Mouse (Mus musculus): ENCODE measurements around the gene Slc39a13. TPM values are rescaled to one million over a fixed set of nuclear protein-coding genes. Genes with fewer than 3 reads are reported as not detected.
A peak's percentile ranks its signal among the peaks of the same experiment; 100 is the strongest.

Gene Slc39a13
- polyA plus RNA-seq, 1 experiment from 2014 or later, result 30.4 TPM

DNA sequence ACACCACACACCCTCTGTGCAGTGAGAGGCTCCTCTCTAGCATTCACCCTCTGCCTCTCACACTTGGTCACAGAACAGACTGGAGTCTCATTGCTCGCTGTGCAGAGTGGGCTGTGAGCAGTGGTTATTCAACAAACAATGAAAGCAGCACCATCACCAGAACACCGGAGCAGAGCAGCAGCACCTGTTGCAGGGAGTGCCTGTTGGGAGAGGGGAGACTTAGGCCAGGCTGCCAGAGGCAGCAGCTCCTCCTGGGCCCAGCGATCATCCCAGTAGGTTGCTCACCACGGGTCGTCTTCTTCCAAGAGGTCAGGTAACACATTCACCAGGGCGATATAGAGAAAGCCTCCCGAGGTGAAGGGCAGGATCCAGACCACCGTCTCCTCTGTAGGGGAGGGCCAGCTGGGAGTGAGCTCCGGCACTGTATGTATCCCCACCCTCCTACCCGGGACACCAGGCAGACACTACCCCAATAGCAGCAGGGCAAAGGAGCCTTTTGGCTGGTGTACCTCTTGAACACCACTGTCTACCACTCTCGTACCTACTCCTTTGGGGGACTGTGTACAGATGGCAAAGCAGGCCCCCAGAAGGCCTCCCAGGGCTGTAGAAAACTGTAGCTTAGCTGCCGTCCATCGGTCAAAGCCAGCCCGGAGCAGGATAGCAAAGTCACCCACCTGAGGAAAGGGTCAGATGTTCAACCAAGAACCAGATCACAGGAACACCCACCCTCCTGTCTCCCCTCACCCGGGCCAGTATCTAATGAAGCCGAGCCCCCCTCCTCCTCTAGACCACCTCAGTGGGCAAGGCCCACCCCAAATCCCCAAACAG lies 7.2 kb downstream of the Slc39a13 start:
- no peaks in the 10 kb centered on the region for H3K27me3 ChIP-seq (ENCODE audit: control insufficient read depth, insufficient read depth, low read depth, low read length)
- H3K4me2 ChIP-seq (ENCODE audit: low read length), result no peak overlapping the region
- H3K9ac ChIP-seq (ENCODE audit: low read depth, low read length), result no peak overlapping the region
- no peaks in the 10 kb centered on the region for H3K9me3 ChIP-seq (replicated peaks; ENCODE audit: control insufficient read depth, low read length, poor library complexity, severe bottlenecking)
- WGBS, result 91% methylated on average over 16 of the region's 16 CpGs
- no peaks in the 10 kb centered on the region for H3K4me1 ChIP-seq (ENCODE audit: control insufficient read depth, insufficient read depth, low read length)
- no peak overlapping the region for H3K4me3 ChIP-seq (ENCODE audit: low read depth, low read length)
- H3K36me3 ChIP-seq (ENCODE audit: control insufficient read depth, insufficient read depth, low read length), result peaks cover 33% of the 10 kb centered on the region
- H3K27ac ChIP-seq (ENCODE audit: low read length), result no peak overlapping the region
- ATAC-seq, result no peak

DNA sequence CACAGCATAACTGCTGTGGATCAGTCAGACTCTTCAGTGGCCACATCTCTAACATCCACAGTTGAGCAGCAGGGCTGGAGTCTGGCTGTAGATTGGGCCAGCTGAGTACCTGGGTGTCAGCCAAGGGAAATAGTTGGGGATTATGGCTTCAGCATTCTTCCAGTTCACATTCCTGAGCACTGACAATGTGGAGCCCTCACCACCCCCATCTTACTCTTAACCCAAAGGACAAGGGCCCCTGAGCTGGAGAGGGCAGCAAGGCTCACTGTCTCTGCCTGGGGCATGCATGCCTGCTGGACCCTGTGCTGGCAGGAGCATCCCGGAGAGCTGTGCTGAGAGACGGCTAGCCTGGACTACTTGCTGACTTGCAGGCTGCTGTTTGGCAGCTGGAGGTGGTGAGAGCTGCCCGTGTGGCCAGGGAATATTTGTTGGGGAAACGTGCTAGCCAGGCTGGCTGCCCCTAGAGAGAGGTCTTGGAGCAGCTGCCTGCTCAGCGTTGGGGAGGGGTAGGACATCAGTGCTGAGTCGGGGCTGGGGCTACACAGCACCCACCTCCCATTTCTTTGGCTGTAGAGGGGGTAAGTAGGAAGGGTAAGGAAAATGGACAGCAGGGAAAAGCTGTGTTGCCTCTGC lies 8.3 kb downstream of the Slc39a13 start:
- no peaks in the 10 kb centered on the region for H3K9me3 ChIP-seq (replicated peaks; ENCODE audit: control insufficient read depth, low read length, poor library complexity, severe bottlenecking)
- H3K36me3 ChIP-seq (ENCODE audit: control insufficient read depth, insufficient read depth, low read length), result peaks cover 42% of the 10 kb centered on the region
- no peaks in the 10 kb centered on the region for H3K4me1 ChIP-seq (ENCODE audit: control insufficient read depth, insufficient read depth, low read length)
- no peaks in the 10 kb centered on the region for H3K27me3 ChIP-seq (ENCODE audit: control insufficient read depth, insufficient read depth, low read depth, low read length)
- no peak overlapping the region for H3K4me3 ChIP-seq (ENCODE audit: low read depth, low read length)
- ATAC-seq, result no peak
- no peak overlapping the region for H3K4me2 ChIP-seq (ENCODE audit: low read length)
- WGBS, result 91% methylated on average over 6 of the region's 6 CpGs
- H3K27ac ChIP-seq (ENCODE audit: low read length), result no peak overlapping the region
- no peak overlapping the region for H3K9ac ChIP-seq (ENCODE audit: low read depth, low read length)

DNA sequence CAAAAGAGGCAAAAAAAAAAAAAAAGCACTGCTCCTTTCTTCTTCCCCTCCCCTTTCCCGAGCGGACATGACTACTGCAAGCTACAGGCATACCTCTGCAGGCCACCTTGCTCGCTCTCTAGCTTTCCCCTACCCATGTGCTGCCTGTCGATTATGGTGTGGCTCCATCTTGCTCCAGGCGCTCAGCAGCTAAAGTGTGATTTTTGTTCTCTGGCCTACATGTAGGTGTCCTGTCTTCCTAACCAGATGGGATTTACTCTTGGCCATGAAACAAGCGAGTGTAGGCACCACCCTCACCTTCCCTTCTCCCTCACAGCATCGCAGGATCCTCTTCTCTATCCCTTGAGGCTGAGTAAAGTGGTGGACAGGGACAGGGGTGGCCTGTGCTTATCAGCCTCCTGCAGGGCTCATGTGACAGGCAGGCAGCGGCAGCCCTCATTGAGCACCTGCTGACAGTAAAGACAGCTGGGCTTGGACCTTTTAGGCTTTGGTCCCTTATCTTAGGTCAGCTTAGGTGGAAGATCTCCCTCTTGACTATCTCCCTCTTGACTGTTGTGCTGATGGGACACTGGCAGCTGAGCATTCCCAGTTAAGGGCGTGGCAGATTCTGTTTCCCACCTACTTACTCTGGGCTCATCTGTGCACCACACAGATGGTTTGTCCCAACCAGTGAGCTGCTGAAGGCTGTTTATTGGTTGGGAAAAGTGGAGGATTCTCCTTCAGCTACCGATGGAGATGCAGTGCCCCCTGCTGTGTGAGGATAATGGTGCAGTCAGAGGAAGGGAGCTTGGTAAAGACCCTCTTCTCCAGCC lies 9.5 kb downstream of the Slc39a13 start:
- Histone ChIP-seq H3K4me2 (ENCODE audit: low read length) (no peak overlapping the region), H3K27ac (ENCODE audit: low read length) (no peak overlapping the region), H3K4me3 (ENCODE audit: low read depth, low read length) (no peak overlapping the region), H3K4me1 (ENCODE audit: control insufficient read depth, insufficient read depth, low read length) (no peaks in the 10 kb centered on the region), H3K9me3 (replicated peaks; ENCODE audit: control insufficient read depth, low read length, poor library complexity, severe bottlenecking) (no peaks in the 10 kb centered on the region), H3K36me3 (ENCODE audit: control insufficient read depth, insufficient read depth, low read length) (peaks cover 47% of the 10 kb centered on the region), H3K9ac (ENCODE audit: low read depth, low read length) (no peak overlapping the region), H3K27me3 (ENCODE audit: control insufficient read depth, insufficient read depth, low read depth, low read length) (no peaks in the 10 kb centered on the region)
- peak; percentile 22; the same call in 1 of the 2 replicates for ATAC-seq
- 77% methylated on average over 10 of the region's 10 CpGs for WGBS

DNA sequence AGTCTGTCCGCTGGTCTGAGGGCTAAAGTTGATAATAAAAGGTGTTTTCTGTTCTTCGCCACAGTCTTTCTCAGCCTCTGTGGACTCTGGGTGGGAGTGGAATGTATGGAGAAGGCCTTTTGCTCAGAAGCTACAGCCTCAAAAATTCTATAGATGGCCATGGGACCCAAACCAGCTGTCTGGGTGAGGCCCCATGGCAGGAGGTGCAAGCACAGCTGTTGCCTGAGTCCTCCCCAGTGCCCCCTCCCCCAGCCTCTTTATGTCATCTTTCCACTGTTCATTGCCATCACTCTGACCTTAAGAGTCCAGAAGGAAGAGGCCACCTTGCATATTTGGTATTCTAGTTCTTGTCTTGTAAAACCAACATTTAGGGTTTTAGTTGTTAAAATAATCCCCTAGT lies 10.8 kb downstream of the Slc39a13 start:
- Histone ChIP-seq H3K9ac (ENCODE audit: low read depth, low read length) (no peak overlapping the region), H3K27ac (ENCODE audit: low read length) (no peak overlapping the region), H3K4me2 (ENCODE audit: low read length) (no peak overlapping the region), H3K4me3 (ENCODE audit: low read depth, low read length) (no peak overlapping the region), H3K36me3 (ENCODE audit: control insufficient read depth, insufficient read depth, low read length) (peaks cover 45% of the 10 kb centered on the region), H3K4me1 (ENCODE audit: control insufficient read depth, insufficient read depth, low read length) (peaks cover 7% of the 10 kb centered on the region), H3K9me3 (replicated peaks; ENCODE audit: control insufficient read depth, low read length, poor library complexity, severe bottlenecking) (no peaks in the 10 kb centered on the region), H3K27me3 (ENCODE audit: control insufficient read depth, insufficient read depth, low read depth, low read length) (no peaks in the 10 kb centered on the region)
- no peak for ATAC-seq
- 96% methylated on average over 2 of the region's 2 CpGs for WGBS

DNA sequence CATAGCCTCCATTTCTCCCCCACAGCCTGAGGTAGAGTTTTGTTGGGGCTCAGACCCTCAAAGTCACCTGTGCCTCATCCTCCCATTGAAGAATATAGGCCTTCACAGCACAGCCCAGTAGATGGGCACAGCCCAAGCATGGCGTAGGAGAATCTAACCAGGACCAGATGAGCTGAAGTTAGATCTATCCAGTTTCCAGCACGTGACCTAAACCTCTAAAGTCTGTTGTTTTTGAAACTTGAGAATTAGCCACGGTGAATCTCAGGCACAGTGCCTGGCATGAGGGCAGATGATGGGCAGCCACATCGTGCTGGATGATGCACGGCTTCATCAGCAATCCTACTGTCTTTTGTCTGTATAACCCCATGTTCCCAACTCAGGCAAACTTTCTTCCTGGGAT lies 11.8 kb downstream of the Slc39a13 start:
- Histone ChIP-seq H3K4me2 (ENCODE audit: low read length) (no peak overlapping the region), H3K36me3 (ENCODE audit: control insufficient read depth, insufficient read depth, low read length) (peaks cover 37% of the 10 kb centered on the region), H3K4me1 (ENCODE audit: control insufficient read depth, insufficient read depth, low read length) (peaks cover 7% of the 10 kb centered on the region), H3K9ac (ENCODE audit: low read depth, low read length) (no peak overlapping the region), H3K27ac (ENCODE audit: low read length) (no peak overlapping the region), H3K4me3 (ENCODE audit: low read depth, low read length) (no peak overlapping the region), H3K27me3 (ENCODE audit: control insufficient read depth, insufficient read depth, low read depth, low read length) (no peaks in the 10 kb centered on the region), H3K9me3 (replicated peaks; ENCODE audit: control insufficient read depth, low read length, poor library complexity, severe bottlenecking) (no peaks in the 10 kb centered on the region)
- WGBS, result 93% methylated on average over 5 of the region's 5 CpGs
- ATAC-seq, result no peak

DNA sequence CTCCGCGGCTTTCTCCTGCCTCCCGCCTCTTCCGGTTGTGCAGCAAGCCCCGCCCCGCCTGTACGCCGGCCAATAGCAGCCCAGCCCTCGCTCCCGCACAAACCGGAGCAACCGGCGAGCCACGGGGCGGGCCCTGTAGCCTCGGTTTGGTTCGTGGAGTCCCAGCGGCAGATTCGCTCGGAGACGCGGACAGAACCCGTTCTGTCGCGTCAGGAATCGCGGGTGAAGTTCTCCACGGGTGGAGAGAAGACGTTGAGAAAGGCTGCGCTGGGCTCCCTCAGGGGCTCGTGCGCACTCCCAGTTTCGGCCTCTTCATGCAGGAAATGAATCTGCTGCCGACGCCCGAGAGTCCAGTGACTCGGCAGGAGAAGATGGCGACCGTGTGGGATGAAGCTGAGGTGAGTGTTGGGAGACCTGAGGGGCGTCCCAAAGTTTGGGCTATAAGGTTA lies 16.3 kb downstream of the Slc39a13 start, which contains the start of gene Psmc3:
Gene Psmc3 (plus strand): TSS at position 76 of the 449 bp plus-strand sequence.
- peak within 1 kb of the TSS; percentile 92 for H3K4me2 ChIP-seq (ENCODE audit: low read length)
- no peaks in the 10 kb centered on the region for H3K9me3 ChIP-seq (replicated peaks; ENCODE audit: control insufficient read depth, low read length, poor library complexity, severe bottlenecking)
- peak within 1 kb of the TSS; percentile 94 for H3K27ac ChIP-seq (ENCODE audit: low read length)
- no peaks in the 10 kb centered on the region for H3K27me3 ChIP-seq (ENCODE audit: control insufficient read depth, insufficient read depth, low read depth, low read length)
- WGBS, result 1% methylated on average over 40 of the region's 40 CpGs
- H3K4me1 ChIP-seq (ENCODE audit: control insufficient read depth, insufficient read depth, low read length), result peaks cover 9% of the 10 kb centered on the region
- H3K4me3 ChIP-seq (ENCODE audit: low read depth, low read length), result peak within 1 kb of the TSS; percentile 68
- H3K9ac ChIP-seq (ENCODE audit: low read depth, low read length), result peak within 1 kb of the TSS; percentile 76
- H3K36me3 ChIP-seq (ENCODE audit: control insufficient read depth, insufficient read depth, low read length), result peaks cover 25% of the 10 kb centered on the region
- peak; percentile 99 for ATAC-seq

DNA sequence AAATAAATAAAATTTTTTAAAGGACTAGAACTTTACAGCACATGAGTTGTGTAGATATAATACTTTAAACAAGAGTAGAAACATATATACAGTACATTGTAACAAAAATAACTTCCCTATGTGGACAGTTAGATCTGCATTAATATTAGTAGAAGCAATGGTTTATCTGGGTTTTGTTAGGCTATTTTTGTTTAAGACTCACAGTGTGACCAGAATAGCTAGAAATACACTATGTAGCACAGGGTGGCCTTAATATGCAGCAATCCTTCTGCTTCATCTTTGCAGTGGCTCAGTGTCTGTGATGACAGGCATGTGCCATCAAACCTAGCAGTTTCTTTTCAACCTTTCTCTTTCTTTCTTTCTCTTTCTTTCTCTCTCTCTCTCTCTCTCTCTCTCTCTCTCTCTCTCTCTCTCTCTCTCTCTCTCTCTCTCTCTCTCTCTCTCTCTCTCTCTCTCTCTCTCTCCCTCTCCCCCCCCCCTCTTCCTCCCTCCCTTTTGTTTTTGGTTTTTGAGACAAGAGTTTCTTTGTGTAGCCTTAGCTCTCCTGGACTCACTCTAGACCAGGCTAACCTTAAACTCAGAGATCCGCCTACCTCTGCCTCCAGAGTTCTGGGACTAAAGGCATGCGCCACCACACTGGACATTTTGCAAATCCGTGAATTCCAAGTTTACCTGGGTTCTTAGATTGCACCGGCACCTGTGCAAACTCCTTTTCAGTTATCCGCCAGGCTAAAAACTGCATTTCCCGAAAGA lies 16.9 kb downstream of the Slc39a13 start:
- H3K27ac ChIP-seq (ENCODE audit: low read length), result peak overlapping the region; percentile 94; the same call in 1 of the 2 replicates

DNA sequence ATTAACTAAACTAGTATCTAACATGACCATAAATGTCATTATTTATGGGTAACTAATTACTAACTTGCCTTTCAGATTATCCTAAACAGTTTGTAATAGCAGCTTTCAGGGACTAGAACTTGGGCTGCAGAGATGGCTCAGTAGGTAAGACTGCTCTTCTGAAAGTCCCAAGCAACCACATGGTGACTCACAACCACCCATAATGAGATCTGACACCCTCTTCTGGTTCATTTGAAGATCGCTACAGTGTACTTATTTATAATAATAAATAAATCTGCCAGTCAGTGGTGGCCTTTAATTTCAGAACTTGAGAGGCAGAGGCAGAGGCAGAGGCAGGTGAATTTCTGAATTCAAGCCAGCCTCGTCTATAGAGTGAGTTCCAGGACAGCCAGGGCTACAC lies 17.5 kb downstream of the Slc39a13 start:
- H3K9ac ChIP-seq (ENCODE audit: low read depth, low read length), result no peak overlapping the region
- H3K9me3 ChIP-seq (replicated peaks; ENCODE audit: control insufficient read depth, low read length, poor library complexity, severe bottlenecking), result no peaks in the 10 kb centered on the region
- WGBS, result 61% methylated on average over 2 of the region's 2 CpGs
- no peak overlapping the region for H3K27ac ChIP-seq (ENCODE audit: low read length)
- H3K27me3 ChIP-seq (ENCODE audit: control insufficient read depth, insufficient read depth, low read depth, low read length), result no peaks in the 10 kb centered on the region
- H3K36me3 ChIP-seq (ENCODE audit: control insufficient read depth, insufficient read depth, low read length), result peaks cover 18% of the 10 kb centered on the region
- ATAC-seq, result no peak
- H3K4me3 ChIP-seq (ENCODE audit: low read depth, low read length), result no peak overlapping the region; the same call in 1 of the 2 replicates
- H3K4me2 ChIP-seq (ENCODE audit: low read length), result no peak overlapping the region; the same call in 1 of the 2 replicates
- peaks cover 9% of the 10 kb centered on the region for H3K4me1 ChIP-seq (ENCODE audit: control insufficient read depth, insufficient read depth, low read length)

More for the DNA sequence above, 16.9 kb downstream of the Slc39a13 start:
- no peaks in the 10 kb centered on the region for H3K27me3 ChIP-seq (ENCODE audit: control insufficient read depth, insufficient read depth, low read depth, low read length)
- WGBS, result 0% methylated on average over 6 of the region's 6 CpGs
- H3K4me3 ChIP-seq (ENCODE audit: low read depth, low read length), result peak overlapping the region; percentile 68
- H3K36me3 ChIP-seq (ENCODE audit: control insufficient read depth, insufficient read depth, low read length), result peaks cover 20% of the 10 kb centered on the region
- peak overlapping the region; percentile 56 for H3K4me2 ChIP-seq (ENCODE audit: low read length)
- H3K4me1 ChIP-seq (ENCODE audit: control insufficient read depth, insufficient read depth, low read length), result peaks cover 9% of the 10 kb centered on the region
- H3K9ac ChIP-seq (ENCODE audit: low read depth, low read length), result peak overlapping the region; percentile 76; the same call in 1 of the 2 replicates
- no peaks in the 10 kb centered on the region for H3K9me3 ChIP-seq (replicated peaks; ENCODE audit: control insufficient read depth, low read length, poor library complexity, severe bottlenecking)
- ATAC-seq, result peak; percentile 79; the same call in 1 of the 2 replicates

All from midbrain, embryonic 16.5 days (tissue).